Mouse (Mus musculus): ENCODE data around the gene Chil4. TPM values are rescaled to one million over a fixed set of nuclear protein-coding genes. Genes with fewer than 3 reads are reported as not detected.

The Chil4 gene
- polyA plus RNA-seq, 1 experiment = not detected

DNA sequence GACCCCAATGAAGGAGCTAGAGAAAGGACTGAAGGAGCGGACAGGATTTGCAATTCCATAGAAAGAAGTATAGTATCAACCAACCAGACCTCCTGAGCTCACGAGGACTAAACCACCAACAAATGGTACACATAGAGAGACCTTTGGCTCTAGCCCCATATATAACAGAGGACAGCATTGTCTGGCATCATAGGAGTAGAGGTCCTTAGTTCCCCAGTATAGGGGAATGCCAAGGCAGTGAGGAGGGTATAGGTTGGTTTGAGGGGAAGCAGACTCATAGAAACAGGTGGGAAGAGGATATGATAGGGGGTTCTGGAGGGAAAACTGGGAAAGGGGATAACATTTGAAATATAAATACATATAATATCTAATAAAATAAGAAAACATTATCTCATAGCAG, 64.9 kb downstream of the Chil4 start:
- TF ChIP-seq POLR2A (IDR thresholded peaks at IDR 0.05; ENCODE audit: control insufficient read depth, low read depth, low read length) (no peak), CTCF (IDR thresholded peaks at IDR 0.05; ENCODE audit: control insufficient read depth, insufficient read depth, insufficient replicate concordance, low read depth, low read length) (no peak)
- Histone ChIP-seq H3K4me1 (ENCODE audit: control insufficient read depth, insufficient read depth, low read length) (no peaks in the 10 kb centered on the region), H3K27me3 (ENCODE audit: control insufficient read depth, insufficient read depth, low read length) (no peaks in the 10 kb centered on the region), H3K27ac (ENCODE audit: control insufficient read depth, insufficient read depth, low read depth, low read length) (no peak overlapping the region), H3K36me3 (ENCODE audit: control insufficient read depth, insufficient read depth, low read length) (no peaks in the 10 kb centered on the region), H3K4me3 (ENCODE audit: control insufficient read depth, low read depth, low read length) (no peak overlapping the region)

Other genes with a start within 250 kb of the Chil4 start
- gene Ovgp1, start 245.8 kb downstream of the Chil4 start, polyA plus RNA-seq (2012; rRNA removed) = 10.3 and 13.3 TPM in 2 replicates
- gene Pifo, start 204.9 kb downstream of the Chil4 start, polyA plus RNA-seq (2012; rRNA removed) = 101 and 112 TPM in 2 replicates
- gene Chil5, start 186.7 kb downstream of the Chil4 start, polyA plus RNA-seq (2012; rRNA removed) = 0.24 and 1.1 TPM in 2 replicates
- gene Chia1, start 106.3 kb downstream of the Chil4 start, polyA plus RNA-seq (2012; rRNA removed) = 0.66 and 0.70 TPM in 2 replicates
- 1.6 and 3.3 TPM in 2 replicates for gene Chil3, start 51.9 kb downstream of the Chil4 start, polyA plus RNA-seq (2012; rRNA removed)
- not detected in 2 replicates for gene Chil6, start 186.7 kb upstream of the Chil4 start, polyA plus RNA-seq (2012; rRNA removed)

Data from testis, adult 2 months (tissue).